Mouse (Mus musculus) left cerebral cortex, postnatal 25 days (tissue): ENCODE measurements at regions not wholly inside any gene's neighbourhood (a gene's known extent, or its start where the extent isn't known, plus 50 kb on each side); places are given as distances from the start of the nearest gene placed in this dataset.

Experiments
- DNase-seq, 2 experiments: peaks; one replicate each; pipeline ENCODE4 v3.0.0; 2022; ENCODE audit warnings: low spot score in 2 of 2, mixed read lengths in 1 of 2
- intact Hi-C: fragments of 180-260 bp; cut with DNase I; formaldehyde crosslinking; loops from one replicate; pipeline ENCODE4 v1.15.1; 2025

DNA sequence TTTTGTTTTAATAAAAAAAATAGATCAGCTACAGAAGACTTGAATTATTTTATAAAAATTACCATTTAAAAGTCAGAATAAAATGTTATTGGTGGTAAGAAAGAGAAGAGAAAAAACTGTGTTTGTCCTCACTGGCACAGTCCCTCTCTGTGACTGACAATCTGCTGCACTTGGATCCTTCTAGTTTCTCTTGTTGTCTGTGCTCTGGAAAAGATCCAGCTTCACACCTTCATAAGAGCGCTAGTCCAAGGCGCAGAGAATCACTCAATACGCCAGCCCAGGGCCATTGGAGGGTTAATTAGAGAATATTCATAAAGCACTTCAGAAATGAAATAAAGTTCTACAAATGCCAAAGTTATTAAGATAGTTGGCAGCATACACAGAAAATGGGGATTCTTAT lies 153.8 kb downstream of the Lmbrd1 start:
- no peak for DNase-seq
- intact Hi-C loops, result no loop called here

DNA sequence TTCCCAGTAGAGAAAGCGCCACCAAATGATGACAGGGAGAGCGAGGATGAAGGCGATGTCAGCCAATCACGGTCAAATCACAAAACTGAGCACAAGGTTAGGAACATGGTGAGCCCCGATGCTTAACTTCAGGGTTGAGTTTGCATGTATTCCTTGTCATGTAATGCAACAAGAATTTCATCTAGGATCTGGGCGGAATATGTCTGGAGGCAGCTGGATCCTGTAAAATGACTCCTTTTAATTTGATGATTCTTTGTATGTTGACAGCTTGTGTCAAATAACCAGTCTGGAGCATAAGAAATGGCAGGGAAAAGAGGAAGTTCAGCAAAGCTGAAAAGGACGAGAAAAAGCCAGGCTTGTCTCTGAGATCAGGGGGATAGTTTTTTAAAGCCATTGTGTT lies 188.4 kb downstream of the Lmbrd1 start:
- DNase-seq, result no peak
- intact Hi-C loops, result no loop called here

GRCm38 (mm10) chr1:24869772-24870171 lies 191.3 kb downstream of the Lmbrd1 start:
- intact Hi-C loops, result no loop called here
- DNase-seq, result peak; percentile 24 to 37

DNA sequence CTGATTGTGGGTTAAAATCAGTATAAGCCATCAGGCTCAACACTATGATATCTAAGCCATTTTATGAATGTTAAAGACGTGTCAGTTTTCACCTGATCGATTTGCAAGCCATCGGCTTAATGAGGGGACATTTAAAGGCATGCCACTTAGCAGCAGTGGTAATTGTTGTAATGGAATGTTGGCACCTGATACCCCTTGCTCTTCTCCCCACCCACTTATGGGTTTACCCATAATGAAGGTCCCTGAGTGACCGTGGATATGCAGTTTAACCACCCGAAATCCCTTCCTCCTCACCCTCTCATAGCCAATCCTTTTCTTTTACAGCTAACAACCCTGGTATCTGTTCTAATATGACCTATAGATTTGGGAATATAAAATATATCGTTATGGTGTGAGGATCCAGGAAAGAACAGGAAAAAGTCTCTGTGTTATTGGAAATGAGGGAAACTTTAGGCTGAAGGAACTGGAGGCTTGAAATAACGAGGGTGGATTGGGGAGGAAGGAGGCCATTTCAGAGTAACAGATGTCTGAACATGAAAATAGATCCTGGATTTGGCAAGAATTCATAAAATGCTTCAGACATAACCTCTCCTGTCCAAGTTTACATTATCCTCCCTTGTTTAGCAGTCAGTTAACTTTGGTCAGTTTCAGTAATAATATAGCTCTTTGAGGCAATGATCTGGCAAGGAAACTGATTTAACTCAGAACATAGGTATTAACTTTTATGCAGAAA lies 192.4 kb downstream of the Lmbrd1 start:
- intact Hi-C loops, result no loop called here
- peak in 1 of 2 experiments; percentile 4 for DNase-seq

- DNase-seq, result no peak
- intact Hi-C loops, result no loop called here
Observed at GRCm38 (mm10) chr1:24877014-24877413, 198.6 kb downstream of the Lmbrd1 start.

GRCm38 (mm10) chr1:24883638-24884037 lies 205.2 kb downstream of the Lmbrd1 start:
- DNase-seq, result no peak
- intact Hi-C loops, result no loop called here

- intact Hi-C loops, result loop anchor here (5.0 to 10.0 kb wide), 2 partner anchors 161 to 604 kb away; no protein-coding TSS in a partner anchor
- DNase-seq, result peak; percentile 63 to 77
Observed at GRCm38 (mm10) chr1:24901278-24901677, 222.8 kb downstream of the Lmbrd1 start.

- intact Hi-C loops, result no loop called here
- DNase-seq, result peak in 1 of 2 experiments; percentile 1
Observed at GRCm38 (mm10) chr1:24938303-24939263, 260.2 kb downstream of the Lmbrd1 start.

DNA sequence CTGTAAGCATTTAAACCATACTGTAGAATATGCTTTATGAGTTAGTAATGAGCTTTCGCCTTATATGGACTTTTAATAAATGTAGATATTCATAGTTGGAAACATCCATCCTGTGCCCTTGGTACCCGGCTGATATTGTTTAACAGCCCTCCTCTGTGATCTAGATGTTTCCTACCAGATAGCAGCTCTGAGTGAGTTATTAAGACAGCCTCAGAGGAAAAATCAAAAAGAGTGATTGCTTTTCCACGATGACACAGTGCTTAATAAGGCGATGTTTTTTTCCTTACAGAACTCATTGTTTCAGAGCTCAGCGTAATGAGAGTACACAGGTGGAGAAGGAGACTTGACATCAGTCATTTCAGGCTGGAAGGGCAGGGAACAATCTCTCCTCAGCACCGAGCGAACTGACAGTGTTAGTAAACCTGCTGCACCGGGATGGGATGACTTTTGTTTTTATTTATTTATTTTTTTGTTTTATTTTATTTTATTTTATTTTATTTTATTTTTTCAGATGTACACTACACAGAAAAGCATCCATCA lies 264.4 kb downstream of the Lmbrd1 start:
- DNase-seq, result no peak
- intact Hi-C loops, result no loop called here

DNA sequence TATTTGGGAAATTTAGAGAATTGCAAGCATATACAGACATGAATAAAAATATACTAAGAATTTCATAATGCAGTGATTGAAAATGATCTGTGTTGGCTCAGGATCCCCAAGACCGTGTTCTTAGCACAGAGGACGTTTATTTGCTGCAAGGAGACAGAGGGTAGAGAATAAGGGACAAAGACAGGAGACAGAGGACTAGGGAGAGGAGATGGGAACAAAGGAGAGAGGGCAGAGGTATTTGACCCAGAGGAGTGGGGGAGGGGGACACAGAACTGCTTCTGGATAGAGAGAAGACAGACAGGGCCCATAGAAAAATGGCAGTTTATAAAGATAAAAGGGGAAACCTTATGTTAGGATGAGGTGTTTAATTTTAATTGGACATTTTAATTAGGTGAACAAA lies 265.0 kb downstream of the Lmbrd1 start:
- DNase-seq, result no peak
- intact Hi-C loops, result no loop called here

GRCm38 (mm10) chr1:24972681-24973080 lies 294.3 kb downstream of the Lmbrd1 start:
- no peak for DNase-seq
- intact Hi-C loops, result no loop called here

DNA sequence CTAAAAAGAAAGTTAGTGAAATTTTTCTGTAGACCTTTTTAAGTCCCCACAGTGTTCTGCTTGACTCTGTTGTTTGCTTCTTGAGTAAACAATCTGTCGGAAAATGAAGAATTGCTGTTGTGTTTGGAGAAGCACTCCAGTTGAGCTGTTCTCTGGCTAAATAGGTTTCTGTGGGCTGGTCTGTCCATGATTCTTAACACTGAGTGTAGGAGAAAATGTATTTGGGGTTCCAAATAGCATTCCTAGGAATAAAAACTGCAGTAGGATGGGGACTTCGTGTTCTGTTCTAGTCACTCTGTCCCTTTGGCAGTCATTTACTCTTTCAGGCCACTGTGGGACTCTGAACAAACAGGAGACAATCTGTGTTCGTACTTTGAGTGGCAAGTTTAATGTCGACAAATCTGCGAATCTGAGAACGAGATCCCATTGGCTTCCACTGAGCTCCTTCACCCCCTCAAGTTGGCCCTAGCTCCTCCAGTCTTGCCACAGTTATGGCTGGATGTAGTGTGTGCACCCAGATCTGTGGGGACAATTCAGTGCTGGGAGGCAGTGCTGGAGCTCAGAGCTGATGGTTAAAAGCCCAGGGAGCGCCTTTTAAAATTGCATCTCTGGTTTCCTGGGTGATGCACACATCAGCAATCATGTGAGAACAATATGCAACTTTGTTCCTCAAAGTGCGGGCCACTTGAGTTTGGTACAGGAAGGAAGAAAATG lies 330.2 kb downstream of the Lmbrd1 start:
- intact Hi-C loops, result loop anchor here (2.0 kb wide), 1 partner anchor 78 kb away; no protein-coding TSS in a partner anchor
- peak; percentile 17 to 56 for DNase-seq

GRCm38 (mm10) chr1:25012754-25013153 lies 334.3 kb downstream of the Lmbrd1 start:
- intact Hi-C loops, result no loop called here
- no peak for DNase-seq
